Mouse (Mus musculus): Measurements from ENCODE around the gene Lmcd1.

DNA sequence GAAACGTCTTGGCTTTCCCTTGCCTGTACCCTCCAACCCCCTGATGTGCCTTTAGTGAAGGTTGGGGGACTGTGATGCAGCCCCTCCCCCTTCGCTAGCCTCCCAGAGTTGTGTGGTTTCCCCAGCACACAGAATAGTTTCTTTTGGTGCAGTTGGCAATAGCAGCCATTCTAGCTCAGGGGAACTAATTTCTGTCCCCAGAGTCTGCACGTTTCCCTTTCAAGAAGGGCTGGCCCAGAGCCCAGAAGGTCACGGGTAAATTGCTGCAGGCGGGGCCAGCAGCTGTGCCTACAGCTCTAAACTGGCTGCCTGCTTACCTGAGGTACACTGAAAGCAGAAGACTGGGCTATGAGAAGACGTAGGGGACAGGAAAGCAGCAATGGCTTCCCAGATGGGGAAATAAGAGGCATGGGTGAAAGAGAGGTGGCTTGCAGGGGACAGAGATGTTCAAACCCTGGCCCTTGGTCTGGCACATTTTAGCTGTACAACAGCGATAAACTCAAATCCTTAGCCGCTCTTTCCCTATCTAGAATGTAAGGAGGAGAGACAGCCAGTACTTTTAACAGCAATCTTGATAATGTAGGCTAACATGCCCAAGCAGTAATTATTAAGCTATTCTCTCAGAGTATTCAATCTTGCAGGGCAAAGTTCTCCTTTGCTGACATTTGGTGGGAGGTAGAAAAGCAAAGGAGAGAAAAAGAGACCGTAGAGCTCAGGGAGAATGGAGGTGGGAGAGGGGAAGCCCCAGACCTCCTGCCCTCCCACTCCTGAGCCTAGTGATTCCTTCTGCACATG lies 900 bp downstream of the Lmcd1 start:
- no peak for TF ChIP-seq GATA1 (IDR thresholded peaks at IDR 0.05; ENCODE audit: low read length)
- no peak for TF ChIP-seq TAL1 (IDR thresholded peaks at IDR 0.05; ENCODE audit: low read length)

Measured in erythroblast, embryonic 14.5 days (primary cell).